Mouse (Mus musculus): ENCODE measurements around the gene Itsn1. TPM values are rescaled to one million over a fixed set of nuclear protein-coding genes. Genes with fewer than 3 reads are reported as not detected.

The Itsn1 gene
- total and polyA plus RNA-seq, 2 experiments from 2014 or later = 33.6 to 69.5 TPM

GRCm38 (mm10) chr16:91738505-91738904 is 9.4 kb downstream of the Itsn1 start:
- H3K27me3 ChIP-seq (ENCODE audit: insufficient read depth, low read length) = no peaks in the 10 kb centered on the region
- no peak for TF ChIP-seq CTCF (IDR thresholded peaks at IDR 0.05; ENCODE audit: low read depth)
- no peak overlapping the region for H3K4me2 ChIP-seq (ENCODE audit: low read depth, low read length)
- no peak overlapping the region for H3K4me3 ChIP-seq (ENCODE audit: low read length)
- H3K27ac ChIP-seq = no peak overlapping the region
- no peaks in the 10 kb centered on the region for H3K9me3 ChIP-seq (ENCODE audit: low read length)
- WGBS = 79% methylated on average over 6 of the region's 6 CpGs
- DNase-seq (ENCODE audit: low spot score) = no peak
- H3K4me1 ChIP-seq (ENCODE audit: insufficient read depth, low read length) = peaks cover 4% of the 10 kb centered on the region; the same call in 1 of the 2 replicates
- no peak overlapping the region for H3K9ac ChIP-seq (replicated peaks; ENCODE audit: low read length)
- H3K36me3 ChIP-seq (ENCODE audit: insufficient read depth, low read length) = no peaks in the 10 kb centered on the region
- ATAC-seq = no peak

- no peak overlapping the region for H3K4me3 ChIP-seq (ENCODE audit: low read length)
- no peaks in the 10 kb centered on the region for H3K9me3 ChIP-seq (ENCODE audit: low read length)
- ATAC-seq = no peak
- TF ChIP-seq CTCF (IDR thresholded peaks at IDR 0.05; ENCODE audit: low read depth) = no peak
- 0 out of 2 replicates have a peak overlapping the region, but pooled peaks have one; percentile 27 for H3K27ac ChIP-seq
- no peak overlapping the region for H3K4me2 ChIP-seq (ENCODE audit: low read depth, low read length)
- H3K27me3 ChIP-seq (ENCODE audit: insufficient read depth, low read length) = no peaks in the 10 kb centered on the region
- H3K4me1 ChIP-seq (ENCODE audit: insufficient read depth, low read length) = peaks cover 4% of the 10 kb centered on the region; the same call in 1 of the 2 replicates
- H3K36me3 ChIP-seq (ENCODE audit: insufficient read depth, low read length) = no peaks in the 10 kb centered on the region
- no peak overlapping the region for H3K9ac ChIP-seq (replicated peaks; ENCODE audit: low read length)
- WGBS = 59% methylated on average over 8 of the region's 8 CpGs
- DNase-seq (ENCODE audit: low spot score) = no peak
These were observed 11.3 kb downstream of the Itsn1 start for GRCm38 (mm10) chr16:91740184-91740917.

GRCm38 (mm10) chr16:91740918-91741255 is 11.8 kb downstream of the Itsn1 start:
- ATAC-seq (no peak), DNase-seq (ENCODE audit: low spot score) (no peak)
- no peak overlapping the region for H3K4me2 ChIP-seq (ENCODE audit: low read depth, low read length)
- no peak overlapping the region for H3K4me3 ChIP-seq (ENCODE audit: low read length)
- no peak overlapping the region for H3K9ac ChIP-seq (replicated peaks; ENCODE audit: low read length)
- H3K27ac ChIP-seq = 0 out of 2 replicates have a peak overlapping the region, but pooled peaks have one; percentile 27
- 63% methylated on average over 7 of the region's 7 CpGs for WGBS
- H3K9me3 ChIP-seq (ENCODE audit: low read length) = no peaks in the 10 kb centered on the region
- no peaks in the 10 kb centered on the region for H3K36me3 ChIP-seq (ENCODE audit: insufficient read depth, low read length)
- no peaks in the 10 kb centered on the region for H3K27me3 ChIP-seq (ENCODE audit: insufficient read depth, low read length)
- H3K4me1 ChIP-seq (ENCODE audit: insufficient read depth, low read length) = peaks cover 7% of the 10 kb centered on the region; the same call in 1 of the 2 replicates
- no peak for TF ChIP-seq CTCF (IDR thresholded peaks at IDR 0.05; ENCODE audit: low read depth)

- 77% methylated on average over 7 of the region's 7 CpGs for WGBS
- TF ChIP-seq CTCF (IDR thresholded peaks at IDR 0.05; ENCODE audit: low read depth) = no peak
- Histone ChIP-seq H3K4me3 (ENCODE audit: low read length) (no peak overlapping the region), H3K27me3 (ENCODE audit: insufficient read depth, low read length) (no peaks in the 10 kb centered on the region), H3K36me3 (ENCODE audit: insufficient read depth, low read length) (no peaks in the 10 kb centered on the region), H3K9ac (replicated peaks; ENCODE audit: low read length) (no peak overlapping the region), H3K4me1 (ENCODE audit: insufficient read depth, low read length) (0 out of 2 replicates have a peak, but pooled peaks cover 6% of the 10 kb centered on the region), H3K27ac (no peak overlapping the region), H3K4me2 (ENCODE audit: low read depth, low read length) (no peak overlapping the region), H3K9me3 (ENCODE audit: low read length) (no peaks in the 10 kb centered on the region)
- ATAC-seq (no peak), DNase-seq (ENCODE audit: low spot score) (no peak)
These were observed 14.0 kb downstream of the Itsn1 start for GRCm38 (mm10) chr16:91743055-91743454.

- no peak overlapping the region for H3K4me2 ChIP-seq (ENCODE audit: low read depth, low read length)
- no peaks in the 10 kb centered on the region for H3K27me3 ChIP-seq (ENCODE audit: insufficient read depth, low read length)
- DNase-seq (ENCODE audit: low spot score) = peak; percentile 46
- no peak for TF ChIP-seq CTCF (IDR thresholded peaks at IDR 0.05; ENCODE audit: low read depth)
- H3K36me3 ChIP-seq (ENCODE audit: insufficient read depth, low read length) = no peaks in the 10 kb centered on the region
- H3K4me3 ChIP-seq (ENCODE audit: low read length) = no peak overlapping the region
- 0 out of 2 replicates have a peak, but pooled peaks cover 6% of the 10 kb centered on the region for H3K4me1 ChIP-seq (ENCODE audit: insufficient read depth, low read length)
- 51% methylated on average over 14 of the region's 14 CpGs for WGBS
- no peak for ATAC-seq
- no peak overlapping the region for H3K27ac ChIP-seq
- H3K9ac ChIP-seq (replicated peaks; ENCODE audit: low read length) = no peak overlapping the region
- H3K9me3 ChIP-seq (ENCODE audit: low read length) = no peaks in the 10 kb centered on the region
These were observed 17.2 kb downstream of the Itsn1 start for GRCm38 (mm10) chr16:91746101-91746950.

- 88% methylated on average over 6 of the region's 6 CpGs for WGBS
- no peak overlapping the region for H3K27ac ChIP-seq
- no peak overlapping the region for H3K4me3 ChIP-seq (ENCODE audit: low read length)
- no peak for ATAC-seq
- H3K4me1 ChIP-seq (ENCODE audit: insufficient read depth, low read length) = 0 out of 2 replicates have a peak, but pooled peaks cover 6% of the 10 kb centered on the region
- H3K27me3 ChIP-seq (ENCODE audit: insufficient read depth, low read length) = no peaks in the 10 kb centered on the region
- DNase-seq (ENCODE audit: low spot score) = no peak
- no peak for TF ChIP-seq CTCF (IDR thresholded peaks at IDR 0.05; ENCODE audit: low read depth)
- H3K9me3 ChIP-seq (ENCODE audit: low read length) = no peaks in the 10 kb centered on the region
- H3K4me2 ChIP-seq (ENCODE audit: low read depth, low read length) = no peak overlapping the region
- no peak overlapping the region for H3K9ac ChIP-seq (replicated peaks; ENCODE audit: low read length)
- no peaks in the 10 kb centered on the region for H3K36me3 ChIP-seq (ENCODE audit: insufficient read depth, low read length)
These were observed 18.5 kb downstream of the Itsn1 start for GRCm38 (mm10) chr16:91747567-91747966.
